Mouse (Mus musculus) liver, embryonic 14.5 days (tissue): ENCODE results near the gene Apoc2.

Experiments used
- CTCF ChIP-seq: IDR thresholded peaks from 2 replicates; pipeline ENCODE4 v1.5.1; 2016; ENCODE audit warnings: antibody characterized with exemption, low read depth, control low read depth
- EP300 ChIP-seq: IDR thresholded peaks from 2 replicates; pipeline ENCODE4 v1.6.1; 2016; ENCODE audit warnings: antibody characterized with exemption, low read depth

- TF ChIP-seq EP300 (no peak), CTCF (peak; percentile 52; the same call in 1 of the 2 replicates)
Observed at GRCm38 (mm10) chr7:19697949-19698906, 20.5 kb upstream of the Apoc2 start.
